Mouse (Mus musculus): Measurements from ENCODE around the gene Mycbpap.

- no peak for TF ChIP-seq E2F4 (IDR thresholded peaks at IDR 0.05; ENCODE audit: insufficient read depth)
- no peak for TF ChIP-seq POLR2A (IDR thresholded peaks at IDR 0.05; ENCODE audit: insufficient read length, low read depth)
- no peak for TF ChIP-seq MYOD1 (IDR thresholded peaks at IDR 0.05; ENCODE audit: control insufficient read depth in 1 of 3, insufficient read length in 2 of 3, low read depth in 2 of 3)
- TF ChIP-seq CEBPB (IDR thresholded peaks at IDR 0.05; ENCODE audit: insufficient read depth, poor library complexity, severe bottlenecking) = no peak
- no peak for TF ChIP-seq TCF3 (IDR thresholded peaks at IDR 0.05; ENCODE audit: insufficient read length, low read depth)
- no peak for TF ChIP-seq MAX (IDR thresholded peaks at IDR 0.05; ENCODE audit: low read depth)
- no peak for TF ChIP-seq USF1 (IDR thresholded peaks at IDR 0.05; ENCODE audit: low read depth)
Measured at GRCm38 (mm10) chr11:94499035-94499434, 22.5 kb downstream of the Mycbpap start.
